Comparison of ENCODE assay signal across 18 mouse cellular contexts in the genomic region with DNA sequence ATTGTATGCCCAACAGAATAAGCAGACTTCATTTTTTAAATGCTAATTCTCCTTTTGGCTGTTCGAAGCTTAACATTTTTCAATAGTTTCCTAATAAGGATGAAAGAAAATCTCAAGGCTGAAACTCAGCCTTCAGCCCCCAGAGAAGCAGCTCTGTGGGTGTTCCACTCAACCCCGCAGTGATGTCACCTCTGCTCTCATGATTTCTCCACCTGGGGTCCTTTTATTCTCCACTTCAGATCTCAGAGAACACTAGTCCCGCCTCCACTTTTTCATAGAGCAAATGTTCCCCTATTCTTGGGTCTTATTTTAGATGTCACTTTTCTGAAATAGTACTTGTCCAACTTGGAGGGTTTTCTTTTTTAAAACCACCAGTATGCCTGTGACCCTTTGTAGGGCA.
"Had no signal": no experiment of that assay in that cellular context is flagged by ENCODE, and none has a peak within 500 bp of the region (broad histone marks: within the 10 kb centered on the region; RNA-seq: fewer than 3 reads in every experiment).

No protein-coding gene starts in this region.

- H3K4me3 ChIP-seq: kidney, embryonic 15.5 days; left cerebral cortex, adult 2 months; liver, embryonic 13.5 days; midbrain, embryonic 13.5 days; myocyte; neural tube, embryonic 13.5 days had no signal

- H3K4me2 ChIP-seq: kidney, embryonic 15.5 days; liver, embryonic 13.5 days; midbrain, embryonic 13.5 days; neural tube, embryonic 13.5 days had no signal

- H3K27me3 ChIP-seq: kidney, embryonic 15.5 days; liver, embryonic 13.5 days; midbrain, embryonic 13.5 days; neural tube, embryonic 13.5 days had no signal

- ATAC-seq: midbrain, embryonic 13.5 days; midbrain, embryonic 16.5 days had no signal

- H3K4me1 ChIP-seq: kidney, embryonic 15.5 days; liver, embryonic 13.5 days; midbrain, embryonic 13.5 days; neural tube, embryonic 13.5 days had no signal

- H3K9ac ChIP-seq: kidney, embryonic 15.5 days; liver, embryonic 13.5 days; midbrain, embryonic 13.5 days; neural tube, embryonic 13.5 days had no signal

- H3K36me3 ChIP-seq: kidney, embryonic 15.5 days; liver, embryonic 13.5 days; midbrain, embryonic 13.5 days; neural tube, embryonic 13.5 days had no signal

- H3K27ac ChIP-seq: kidney, embryonic 15.5 days; left cerebral cortex, adult 2 months; liver, embryonic 13.5 days; midbrain, embryonic 13.5 days; neural tube, embryonic 13.5 days; stomach, postnatal 0 days had no signal

- DNase-seq: kidney, adult 8-10 months; kidney, postnatal 10 days; kidney, postnatal 36 days; layer of hippocampus, postnatal 36 days; liver, embryonic 13.5 days; lung, adult 2 months; lung, postnatal 14 days; lung, postnatal 4 days; retina, postnatal 1 day; right cerebral cortex, postnatal 4 days; thymus, postnatal 25 days had no signal

- H3K9me3 ChIP-seq: kidney, embryonic 15.5 days; liver, embryonic 13.5 days; midbrain, embryonic 13.5 days; neural tube, embryonic 13.5 days had no signal
